Mouse (Mus musculus): ENCODE results near the gene Gm21497.
"Not testable (repeated sequence)": the region's sequence is repeated elsewhere in the genome, so short reads cannot be mapped to it uniquely, and the experiment has no call there.

Gm21497 gene

GRCm38 (mm10) chrY:61646446-61646845 is at the start of gene Gm21497:
Gene Gm21497 (plus strand): TSS chrY:61646746.
- in situ Hi-C loops (cut with MboI; ENCODE audit: low sequenced_read_pairs) = not testable (repeated sequence)

All from CH12F3 (cell line).